Mouse (Mus musculus) regulatory T cell (primary cell): ENCODE data around the gene Ddit4.
"Not testable (repeated sequence)": the region's sequence is repeated elsewhere in the genome, so short reads cannot be mapped to it uniquely, and the experiment has no call there.

Experiments
- in situ Hi-C: fragments of 300-600 bp; cut with MboI, MseI; formaldehyde crosslinking; loops from one replicate; pipeline ENCODE4 v1.15.1; 2025; ENCODE audit warnings: high pct_unique_total_duplicates

The Ddit4 gene

GRCm38 (mm10) chr10:59951211-59952151 is at the start of gene Ddit4:
Ddit4 (minus strand) TSS chr10:59951834.
- in situ Hi-C loops, result loop anchor here (5.0 kb wide), 1 partner anchor 49 kb away; no protein-coding TSS in a partner anchor

- in situ Hi-C loops, result no loop called here
Observed at GRCm38 (mm10) chr10:59999057-59999456, 47.4 kb upstream of the Ddit4 start.

- in situ Hi-C loops, result no loop called here
Observed at GRCm38 (mm10) chr10:59997591-59997990, 46.0 kb upstream of the Ddit4 start.

- in situ Hi-C loops, result no loop called here
Observed at GRCm38 (mm10) chr10:59995889-59996288, 44.3 kb upstream of the Ddit4 start.

GRCm38 (mm10) chr10:59993813-59994212 is 42.2 kb upstream of the Ddit4 start:
- in situ Hi-C loops, result not testable (repeated sequence)

- in situ Hi-C loops, result no loop called here
Observed at GRCm38 (mm10) chr10:59992024-59992423, 40.4 kb upstream of the Ddit4 start.

GRCm38 (mm10) chr10:59991262-59991880 is 39.7 kb upstream of the Ddit4 start:
- in situ Hi-C loops, result no loop called here

GRCm38 (mm10) chr10:59990393-59990792 is 38.8 kb upstream of the Ddit4 start:
- in situ Hi-C loops, result no loop called here

- in situ Hi-C loops, result no loop called here
Observed at GRCm38 (mm10) chr10:59988036-59988435, 36.4 kb upstream of the Ddit4 start.

GRCm38 (mm10) chr10:59982379-59982873 is 30.8 kb upstream of the Ddit4 start:
- in situ Hi-C loops, result no loop called here

- in situ Hi-C loops, result no loop called here
Observed at GRCm38 (mm10) chr10:59981792-59982191, 30.2 kb upstream of the Ddit4 start.

- in situ Hi-C loops, result no loop called here
Observed at GRCm38 (mm10) chr10:59981336-59981735, 29.7 kb upstream of the Ddit4 start.

GRCm38 (mm10) chr10:59980815-59981244 is 29.2 kb upstream of the Ddit4 start:
- in situ Hi-C loops, result no loop called here

GRCm38 (mm10) chr10:59978873-59979743 is 27.5 kb upstream of the Ddit4 start:
- in situ Hi-C loops, result no loop called here

GRCm38 (mm10) chr10:59978401-59978800 is 26.8 kb upstream of the Ddit4 start:
- in situ Hi-C loops, result no loop called here

- in situ Hi-C loops, result no loop called here
Observed at GRCm38 (mm10) chr10:59977715-59978343, 26.2 kb upstream of the Ddit4 start.

- in situ Hi-C loops, result no loop called here
Observed at GRCm38 (mm10) chr10:59977141-59977540, 25.5 kb upstream of the Ddit4 start.

- in situ Hi-C loops, result no loop called here
Observed at GRCm38 (mm10) chr10:59974786-59975185, 23.2 kb upstream of the Ddit4 start.

- in situ Hi-C loops, result no loop called here
Observed at GRCm38 (mm10) chr10:59974191-59974664, 22.6 kb upstream of the Ddit4 start.

GRCm38 (mm10) chr10:59973400-59973799 is 21.8 kb upstream of the Ddit4 start:
- in situ Hi-C loops, result no loop called here

GRCm38 (mm10) chr10:59972999-59973398 is 21.4 kb upstream of the Ddit4 start:
- in situ Hi-C loops, result no loop called here
